In genomic region chr8:75090781-75091365, GRCm38 (mm10) we compare ENCODE assay signal across 24 mouse cellular contexts.
"Had no signal": no experiment of that assay in that cellular context is flagged by ENCODE, and none has a peak within 500 bp of the region (broad histone marks: within the 10 kb centered on the region; RNA-seq: fewer than 3 reads in every experiment).

No protein-coding gene starts in this region.

- H3K27me3 ChIP-seq: heart, embryonic 12.5 days; heart, embryonic 15.5 days; hindbrain, embryonic 12.5 days; intestine, embryonic 15.5 days; limb, embryonic 12.5 days had no signal

- H3K4me2 ChIP-seq: heart, embryonic 12.5 days; heart, embryonic 15.5 days; hindbrain, embryonic 12.5 days; hindbrain, embryonic 14.5 days; intestine, embryonic 15.5 days; limb, embryonic 12.5 days had no signal

- H3K4me3 ChIP-seq: gastrocnemius, adult 2 months; heart, embryonic 10.5 days; heart, embryonic 12.5 days; heart, embryonic 15.5 days; hindbrain, embryonic 10.5 days; hindbrain, embryonic 12.5 days; intestine, embryonic 15.5 days; layer of hippocampus, adult 2 months; left cerebral cortex, adult 2 months; limb, embryonic 10.5 days; limb, embryonic 12.5 days had no signal

- ATAC-seq: hindbrain, embryonic 16.5 days; inflammation-experienced regulatory T-cells, adult 6 months; intestine, embryonic 15.5 days; intestine, postnatal 0 days had no signal

- H3K9ac ChIP-seq: heart, embryonic 12.5 days; heart, embryonic 15.5 days; hindbrain, embryonic 12.5 days; hindbrain, embryonic 14.5 days; intestine, embryonic 15.5 days; limb, embryonic 12.5 days had no signal

- H3K9me3 ChIP-seq: heart, embryonic 10.5 days; heart, embryonic 12.5 days; heart, embryonic 15.5 days; hindbrain, embryonic 10.5 days; hindbrain, embryonic 12.5 days; intestine, embryonic 15.5 days; limb, embryonic 10.5 days; limb, embryonic 12.5 days had no signal

- H3K27ac ChIP-seq: hindbrain, embryonic 12.5 days; hindbrain, embryonic 14.5 days; layer of hippocampus, adult 2 months; left cerebral cortex, adult 2 months had no signal

- H3K36me3 ChIP-seq: heart, embryonic 12.5 days; heart, embryonic 15.5 days; hindbrain, embryonic 12.5 days; intestine, embryonic 15.5 days; limb, embryonic 10.5 days; limb, embryonic 12.5 days had no signal

- DNase-seq: gastrocnemius, adult 2 months; gastrocnemius, postnatal 10 days; gastrocnemius, postnatal 25 days; heart, postnatal 4 days; kidney, adult 18-20 months; kidney, adult 8-10 months; kidney, postnatal 10 days; kidney, postnatal 25 days; kidney, postnatal 4 days; liver had no signal
